Mouse (Mus musculus): ENCODE measurements around the gene Wnt10a.

GRCm38 (mm10) chr1:74817219-74817618, 25.9 kb downstream of the Wnt10a start:
- TF ChIP-seq CTCF (IDR thresholded peaks at IDR 0.05): no peak
- no peak for TF ChIP-seq POLR2A (IDR thresholded peaks at IDR 0.05; ENCODE audit: insufficient read depth, low read depth, low read length)

Measured in heart, adult 2 months (tissue).